Mouse (Mus musculus) gastrocnemius, adult 18-20 months (tissue): Measurements from ENCODE around the gene Pcnp. TPM values are rescaled to one million over a fixed set of nuclear protein-coding genes. Genes with fewer than 3 reads are reported as not detected.
"Not testable (repeated sequence)": the region's sequence is repeated elsewhere in the genome, so short reads cannot be mapped to it uniquely, and the experiment has no call there.

Source experiments
- DNase-seq: peaks from one replicate; pipeline ENCODE4 v3.0.0; 2021; ENCODE audit warnings: low spot score
- microRNA-seq: library from miRNA; unstranded; fragments of <30 nt; microRNA quantifications from one replicate; pipeline ENCODE4 v1.2.0, GENCODE M21; 2021
- total RNA-seq, 2 experiments: library from RNA; stranded (reverse); gene quantifications; 2 replicates each; pipeline ENCODE4 v1.2.3; 2021

The Pcnp gene
- total RNA-seq, 2 experiments from 2014 or later, result 56.6 to 57.2 TPM

DNA sequence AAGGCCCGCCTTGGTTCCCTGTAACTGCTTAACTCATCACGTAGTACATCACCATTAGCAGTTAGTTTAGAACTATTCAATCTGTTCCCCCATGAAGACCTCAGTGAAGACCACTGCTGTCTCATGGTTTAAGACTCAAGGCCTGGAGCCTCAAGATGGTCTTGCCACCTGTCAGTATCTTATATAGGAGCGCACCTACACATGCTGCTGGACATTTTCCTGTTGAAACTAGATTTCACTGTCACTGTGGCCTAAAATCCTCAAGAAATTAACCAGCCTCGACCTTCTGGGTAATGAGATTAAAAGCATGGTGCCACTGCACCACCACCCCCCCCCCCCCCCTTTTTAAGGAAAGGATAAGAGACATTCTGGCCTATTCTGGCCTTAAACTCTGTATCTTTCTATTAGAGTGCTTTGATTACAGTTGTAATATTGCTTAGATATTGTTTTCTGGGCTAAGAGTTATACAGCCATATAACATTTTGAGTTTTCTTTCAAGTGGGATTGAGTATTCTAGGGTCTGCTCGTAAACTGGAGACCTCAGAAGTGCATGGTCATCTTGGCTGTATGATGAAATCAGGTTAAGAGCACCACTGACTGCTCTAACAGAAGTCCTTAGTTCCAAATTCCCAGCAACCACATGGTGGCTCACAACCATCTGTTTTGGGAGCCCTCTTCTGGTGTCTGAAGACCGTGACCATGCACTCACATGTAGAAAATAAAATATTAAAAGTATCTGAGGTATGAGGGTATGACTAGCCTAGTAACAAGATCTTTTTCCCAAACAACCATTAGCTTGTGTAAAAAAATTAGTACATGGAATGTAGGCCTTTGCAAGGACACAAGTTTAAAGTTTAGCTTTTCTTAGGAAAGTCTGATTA, 57.6 kb downstream of the Pcnp start:
- no peak for DNase-seq

GRCm38 (mm10) chr16:55970416-55970815, 59.1 kb downstream of the Pcnp start:
- DNase-seq, result no peak

DNA sequence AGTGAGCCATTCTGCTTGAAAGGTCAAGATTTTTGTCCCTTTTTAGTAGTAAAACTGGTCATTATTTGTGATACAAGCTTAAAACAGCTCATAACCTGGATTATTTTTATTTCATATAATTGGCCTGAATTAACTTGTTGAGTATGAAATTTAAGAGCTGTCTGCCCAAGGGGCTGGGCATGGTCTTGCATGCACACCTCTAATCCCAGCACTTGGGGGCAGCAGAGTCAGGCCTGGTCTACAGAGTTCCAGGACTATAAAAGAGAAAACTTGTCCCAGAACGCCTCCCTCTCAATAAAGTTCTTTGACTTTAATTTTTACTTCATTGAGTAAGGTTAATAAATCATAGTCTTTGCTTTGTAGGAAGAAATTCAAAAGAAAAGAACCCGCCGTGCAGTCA, 60.4 kb downstream of the Pcnp start:
- DNase-seq, result peak; percentile 30

DNA sequence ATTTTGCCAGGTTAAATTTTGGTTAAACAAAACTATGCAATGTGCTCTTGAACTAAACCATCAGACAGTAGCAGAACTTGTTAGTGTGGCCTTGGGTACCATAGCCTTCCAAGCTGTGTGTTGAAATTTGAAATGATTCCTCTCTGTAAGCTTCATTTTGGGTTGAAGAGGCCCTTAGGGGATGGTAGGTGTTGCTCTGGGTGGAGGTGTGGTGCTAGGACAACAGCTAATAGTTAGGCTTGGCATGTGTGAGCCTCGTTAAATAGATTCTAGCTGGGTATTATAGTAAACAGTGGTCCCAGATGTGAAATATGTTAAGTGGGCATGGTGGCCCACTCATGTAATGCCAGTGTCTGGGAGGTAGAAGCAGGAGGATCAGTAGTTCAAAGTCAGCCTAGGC, 62.3 kb downstream of the Pcnp start:
- no peak for DNase-seq

GRCm38 (mm10) chr16:55966212-55966871, 63.2 kb downstream of the Pcnp start, which contains the start of gene Rpl24:
Rpl24 (plus strand) TSS chr16:55966275.
- peak; percentile 95 for DNase-seq

- peak; percentile 38 for DNase-seq
Measured at GRCm38 (mm10) chr16:55964126-55964949, 65.2 kb downstream of the Pcnp start.

DNA sequence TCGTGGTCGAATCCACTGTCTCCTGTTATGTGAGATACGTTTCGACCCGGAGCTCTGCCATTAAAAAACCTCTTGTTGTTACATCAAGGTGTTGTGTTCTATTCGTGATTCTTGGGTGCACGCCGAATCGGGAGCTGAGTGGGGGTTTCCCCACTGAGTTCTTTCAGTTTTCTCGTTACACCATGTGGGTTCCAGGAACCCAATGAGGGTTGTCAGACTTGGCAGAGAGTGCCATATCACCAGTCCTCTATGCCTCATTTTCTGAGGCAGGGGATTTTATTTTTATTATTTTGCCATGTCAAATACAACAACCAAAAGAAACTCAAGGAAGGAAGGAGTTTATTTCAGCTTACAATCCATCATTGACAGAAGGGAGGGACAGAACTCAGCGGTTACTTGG, 66.5 kb downstream of the Pcnp start:
- not testable (repeated sequence) for DNase-seq

Small RNAs within 50 kb of the gene (microRNA-seq; reads per million reads assigned to microRNA genes)
- not detected for gene Gm24047

Other genes starting within 250 kb of the Pcnp start
- 1 to 10 TPM in 1 of 2 experiments, under 1 TPM in 1; 0.75 to 1.3 TPM for gene Nfkbiz, start 190.8 kb downstream of the Pcnp start, total RNA-seq
- gene Nxpe3, start 134.5 kb downstream of the Pcnp start, total RNA-seq, result under 1 TPM; 0.25 to 0.38 TPM
- gene Cep97, start 94.9 kb downstream of the Pcnp start, total RNA-seq, result 1 to 10 TPM; 5.9 to 6.4 TPM
- gene Rpl24, start 63.5 kb downstream of the Pcnp start, total RNA-seq, result 100 to 1,000 TPM; 638 to 646 TPM
- 10 to 100 TPM; 10.1 to 12.9 TPM for gene Zbtb11, start 55.9 kb downstream of the Pcnp start, total RNA-seq
- gene Trmt10c, start 8.1 kb upstream of the Pcnp start, total RNA-seq, result 1 to 10 TPM; 8.3 to 9.6 TPM
- gene Senp7, start 18.6 kb upstream of the Pcnp start, total RNA-seq, result 10 to 100 TPM in 1 of 2 experiments, 1 to 10 TPM in 1; 7.2 to 10.0 TPM
- gene Impg2, start 174.6 kb upstream of the Pcnp start, total RNA-seq, result not detected